Mouse (Mus musculus) kidney, adult 2 months (tissue): ENCODE data around the gene Gm10100. TPM values are rescaled to one million over a fixed set of nuclear protein-coding genes. Genes with fewer than 3 reads are reported as not detected.
"Not testable (repeated sequence)": the region's sequence is repeated elsewhere in the genome, so short reads cannot be mapped to it uniquely, and the experiment has no call there.

Source experiments
- DNase-seq: peaks from one replicate; pipeline ENCODE4 v3.0.0; 2021
- H3K27ac ChIP-seq: fragments of 200-500 bp; 2 replicates; pipeline ENCODE4 v1.5.1; 2012; ENCODE audit warnings: low read depth, low read length, control low read depth, inconsistent platforms; ENCODE audit not compliant: insufficient read depth
- H3K27me3 ChIP-seq: fragments of 200-500 bp; replicated peaks from 2 replicates; pipeline ENCODE4 v1.6.1; 2012; ENCODE audit warnings: mild to moderate bottlenecking, moderate library complexity, low read length, inconsistent platforms; ENCODE audit not compliant: control insufficient read depth, insufficient read depth
- H3K36me3 ChIP-seq: fragments of 200-500 bp; 2 replicates; pipeline ENCODE4 v1.6.1; 2012; ENCODE audit warnings: mild to moderate bottlenecking, moderate library complexity, low read length, inconsistent platforms; ENCODE audit not compliant: control insufficient read depth, insufficient read depth
- H3K4me1 ChIP-seq: fragments of 200-500 bp; 2 replicates; pipeline ENCODE4 v1.6.1; 2011; ENCODE audit warnings: low read length; ENCODE audit not compliant: control insufficient read depth, insufficient read depth
- H3K4me3 ChIP-seq: fragments of 200-500 bp; 2 replicates; pipeline ENCODE4 v1.5.1; 2011; ENCODE audit warnings: mild to moderate bottlenecking, low read depth, low read length, control low read depth; ENCODE audit not compliant: insufficient read depth
- CTCF ChIP-seq: fragments of 200-500 bp; conservative IDR thresholded peaks from 2 replicates; pipeline ENCODE4 v1.5.1; 2011; ENCODE audit warnings: low read depth, mild to moderate bottlenecking, control low read depth, low read length, moderate library complexity, mixed read lengths; ENCODE audit not compliant: insufficient read depth, insufficient read length
- POLR2A ChIP-seq: fragments of 200-500 bp; IDR thresholded peaks from one replicate; pipeline ENCODE4 v1.6.1; 2011; ENCODE audit warnings: low read depth, low read length, control low read depth
- WGBS: fragments of 180-500 bp; shearing (Covaris S2); methylation state at CpG from one replicate; pipeline ENCODE4 v1.1.7; 2018; 5-methylcytosine and 5-hydroxymethylcytosine counted together
- polyA plus RNA-seq: library from polyadenylated mRNA; depleted of rRNA; stranded (reverse); fragments of >200 nt; gene quantifications from 2 replicates; pipeline ENCODE4 v1.2.3, GENCODE M21; 2012

Gene Gm10100
- polyA plus RNA-seq, 1 experiment = not detected

- TF ChIP-seq POLR2A (no peak), CTCF (0 out of 2 replicates have a peak, but pooled peaks have one; percentile 17)
- Histone ChIP-seq H3K36me3 (no peaks in the 10 kb centered on the region), H3K27ac (no peak overlapping the region), H3K4me3 (no peak overlapping the region), H3K4me1 (no peaks in the 10 kb centered on the region), H3K27me3 (no peaks in the 10 kb centered on the region)
- DNase-seq = no peak
- 66% methylated on average over 4 of the region's 4 CpGs for WGBS
These were observed 2.0 kb downstream of the Gm10100 start for GRCm38 (mm10) chr10:77728280-77728679.

DNA sequence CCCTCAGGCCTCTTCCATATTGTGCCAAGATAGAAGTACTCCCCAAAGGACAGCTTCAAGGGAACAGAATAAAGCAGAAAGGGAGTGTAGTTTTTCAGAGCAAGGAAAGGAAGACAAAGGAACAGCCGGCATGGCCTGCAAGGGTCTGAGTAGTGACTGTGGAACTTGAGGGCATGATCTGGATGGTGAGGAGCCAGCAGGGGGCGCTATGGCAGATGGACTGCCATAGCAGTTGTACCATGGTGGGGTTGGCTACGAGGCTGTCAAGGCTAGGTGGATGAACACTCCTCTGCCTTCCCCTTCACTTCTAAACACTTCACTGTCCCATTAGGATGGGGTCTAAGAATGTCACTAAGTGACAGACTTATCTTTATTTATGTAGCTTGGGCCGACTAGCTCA, 3.0 kb downstream of the Gm10100 start:
- no peak overlapping the region for H3K4me3 ChIP-seq
- no peaks in the 10 kb centered on the region for H3K36me3 ChIP-seq
- no peak overlapping the region for H3K27ac ChIP-seq
- no peaks in the 10 kb centered on the region for H3K4me1 ChIP-seq
- no peaks in the 10 kb centered on the region for H3K27me3 ChIP-seq
- TF ChIP-seq CTCF (peak; percentile 44), POLR2A (no peak)
- 52% methylated on average over 4 of the region's 4 CpGs for WGBS
- peak; percentile 4 for DNase-seq

- Histone ChIP-seq H3K27me3 (no peaks in the 10 kb centered on the region), H3K4me1 (no peaks in the 10 kb centered on the region), H3K27ac (no peak overlapping the region), H3K4me3 (no peak overlapping the region), H3K36me3 (no peaks in the 10 kb centered on the region)
- no peak for TF ChIP-seq POLR2A
- TF ChIP-seq CTCF = no peak
- 93% methylated on average over 1 of the region's 1 CpGs for WGBS
- DNase-seq = no peak
These were observed 9.6 kb downstream of the Gm10100 start for GRCm38 (mm10) chr10:77735928-77736327.

GRCm38 (mm10) chr10:77738929-77739328, 12.6 kb downstream of the Gm10100 start:
- no peaks in the 10 kb centered on the region for H3K4me1 ChIP-seq
- H3K36me3 ChIP-seq = no peaks in the 10 kb centered on the region
- no peak overlapping the region for H3K4me3 ChIP-seq
- WGBS = 73% methylated on average over 4 of the region's 4 CpGs
- DNase-seq = no peak
- H3K27me3 ChIP-seq = no peaks in the 10 kb centered on the region
- H3K27ac ChIP-seq = no peak overlapping the region
- TF ChIP-seq POLR2A = no peak
- TF ChIP-seq CTCF = no peak

DNA sequence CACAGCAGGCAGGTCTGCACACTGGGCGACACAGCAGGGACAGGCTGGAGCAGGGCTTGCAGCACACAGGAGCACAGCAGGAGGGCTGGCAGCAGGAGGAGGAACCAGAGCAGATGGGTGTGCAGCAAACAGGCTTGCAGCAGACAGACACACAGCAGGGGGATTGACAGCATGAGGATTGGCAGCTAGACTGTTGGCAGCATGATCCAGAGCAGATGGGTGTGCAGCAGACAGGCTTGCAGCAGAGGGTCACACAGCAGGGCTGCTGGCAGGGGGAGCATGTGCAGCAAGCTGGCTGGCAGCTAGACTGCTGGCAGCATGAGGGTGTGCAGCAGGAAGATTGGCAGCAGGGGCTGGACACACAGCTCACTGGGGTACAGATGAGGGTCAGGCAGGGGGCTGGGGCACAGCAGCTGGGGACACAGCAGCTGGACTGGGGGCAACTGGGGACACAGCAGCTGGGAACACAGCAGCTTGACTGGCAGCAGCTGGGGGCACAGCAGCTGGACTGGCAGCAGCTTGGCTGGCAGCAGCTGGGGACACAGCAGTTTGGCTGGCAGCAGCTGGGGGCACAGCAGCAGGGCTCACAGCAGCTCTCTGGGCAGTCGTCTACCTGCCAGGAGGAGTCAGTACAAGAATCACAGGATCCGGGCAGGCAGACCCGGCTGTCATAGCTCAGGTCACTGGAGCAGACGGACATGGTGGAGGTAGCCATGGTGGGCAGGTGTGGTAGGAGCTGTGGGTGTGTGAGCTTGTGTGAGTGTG, 15.8 kb downstream of the Gm10100 start, which contains the start of gene Gm18596:
TSS of gene Gm18596 (minus strand) at position 715 of the 765 bp plus-strand sequence.
- H3K27ac ChIP-seq, H3K36me3 ChIP-seq, H3K4me3 ChIP-seq, H3K4me1 ChIP-seq, H3K27me3 ChIP-seq, DNase-seq: not testable (repeated sequence)
- 57% methylated on average over 5 of the region's 5 CpGs for WGBS

GRCm38 (mm10) chr10:77750686-77751085, 24.4 kb downstream of the Gm10100 start:
- H3K4me1 ChIP-seq, H3K36me3 ChIP-seq, DNase-seq, H3K4me3 ChIP-seq, H3K27me3 ChIP-seq, H3K27ac ChIP-seq: not testable (repeated sequence)
- 84% methylated on average over 1 of the region's 1 CpGs for WGBS

DNA sequence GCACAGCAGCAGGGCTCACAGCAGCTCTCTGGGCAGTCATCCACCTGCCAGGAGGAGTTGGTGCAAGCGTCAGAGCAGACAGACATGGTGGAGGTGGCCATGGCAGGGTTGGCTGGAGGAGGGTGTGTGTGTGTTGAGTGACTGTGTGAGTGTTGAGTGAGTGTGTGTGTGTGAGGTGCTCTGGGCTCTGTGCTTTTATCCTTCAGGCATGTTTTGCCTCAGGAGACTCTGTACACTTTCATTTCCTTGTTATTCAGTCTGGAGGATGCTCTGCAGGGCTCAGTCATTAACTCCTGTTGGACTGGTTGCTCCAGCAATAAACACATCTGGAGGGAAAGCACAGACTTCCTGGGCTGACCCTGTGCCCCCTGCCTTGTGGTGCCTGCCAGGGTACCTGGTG, 25.0 kb downstream of the Gm10100 start, which contains the start of gene Gm9736:
TSS of gene Gm9736 (minus strand) at position 101 of the 400 bp plus-strand sequence.
- WGBS = 67% methylated on average over 1 of the region's 1 CpGs
- not testable (repeated sequence) for H3K27ac ChIP-seq, DNase-seq, H3K4me3 ChIP-seq, H3K27me3 ChIP-seq, H3K36me3 ChIP-seq, H3K4me1 ChIP-seq

DNA sequence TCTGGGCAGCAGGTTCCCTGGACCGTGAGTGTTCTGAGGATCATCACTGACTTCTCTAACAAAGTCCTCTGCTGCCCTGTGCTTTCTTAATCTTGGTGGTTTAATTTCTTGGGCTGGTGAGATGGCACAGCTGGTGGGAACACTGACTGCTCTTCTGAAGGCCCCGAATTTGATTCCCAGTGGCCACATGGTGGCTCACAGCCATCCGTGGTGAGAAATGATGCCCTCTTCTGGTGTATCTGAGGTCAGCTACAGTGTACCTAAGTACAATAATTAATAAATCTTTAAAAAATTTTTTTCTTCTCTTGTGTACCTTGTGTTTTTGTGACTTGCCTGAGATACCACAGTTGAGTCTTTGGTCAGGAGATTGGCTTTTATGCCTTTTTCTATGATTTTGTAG, 26.0 kb downstream of the Gm10100 start:
- 62% methylated on average over 3 of the region's 3 CpGs for WGBS
- DNase-seq, H3K4me3 ChIP-seq, H3K36me3 ChIP-seq, H3K4me1 ChIP-seq, H3K27me3 ChIP-seq, H3K27ac ChIP-seq: not testable (repeated sequence)
